Mouse (Mus musculus) frontal cortex, postnatal 10 days (tissue): ENCODE measurements at regions not wholly inside any gene's neighbourhood (a gene's known extent, or its start where the extent isn't known, plus 50 kb on each side); places are given as distances from the start of the nearest gene placed in this dataset.

Experiments used
- DNase-seq, 2 experiments: peaks; one replicate each; pipeline ENCODE4 v3.0.0; 2022; ENCODE audit warnings: low spot score in 2 of 2, mixed read lengths in 1 of 2

DNA sequence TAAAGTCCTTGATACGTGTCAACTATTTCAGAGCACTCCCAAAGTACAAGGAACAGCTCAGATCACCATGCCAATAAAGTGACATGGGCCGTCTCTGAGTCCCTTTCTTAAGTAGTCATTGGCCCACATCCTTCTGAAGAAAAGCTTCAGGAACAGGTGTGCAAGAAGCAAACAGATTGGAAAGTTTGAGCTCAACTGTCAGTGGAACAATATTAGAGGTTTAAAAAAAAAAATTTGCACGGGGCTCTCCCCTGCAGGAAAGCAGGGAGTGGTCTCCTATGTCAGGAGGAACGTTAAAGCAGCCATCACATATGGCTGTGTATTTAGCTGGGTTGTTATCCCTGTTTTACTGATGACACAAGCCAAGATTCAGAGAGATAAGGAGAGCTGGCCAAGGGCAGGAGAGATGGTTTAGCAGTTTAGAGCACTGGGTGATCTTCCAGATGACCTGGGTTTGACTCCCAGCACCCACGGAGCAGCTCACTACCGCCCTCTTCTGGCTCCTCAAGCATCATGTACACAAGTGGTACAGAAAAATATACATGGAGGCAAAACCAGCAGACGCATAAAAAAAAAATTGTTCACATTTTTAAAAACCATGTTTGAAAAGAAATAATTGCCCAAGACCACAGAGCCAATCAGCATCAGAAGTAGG lies 318.3 kb upstream of the Clint1 start:
- no peak for DNase-seq

- no peak for DNase-seq
These were observed 316.3 kb upstream of the Clint1 start for GRCm38 (mm10) chr11:45535501-45536025.

DNA sequence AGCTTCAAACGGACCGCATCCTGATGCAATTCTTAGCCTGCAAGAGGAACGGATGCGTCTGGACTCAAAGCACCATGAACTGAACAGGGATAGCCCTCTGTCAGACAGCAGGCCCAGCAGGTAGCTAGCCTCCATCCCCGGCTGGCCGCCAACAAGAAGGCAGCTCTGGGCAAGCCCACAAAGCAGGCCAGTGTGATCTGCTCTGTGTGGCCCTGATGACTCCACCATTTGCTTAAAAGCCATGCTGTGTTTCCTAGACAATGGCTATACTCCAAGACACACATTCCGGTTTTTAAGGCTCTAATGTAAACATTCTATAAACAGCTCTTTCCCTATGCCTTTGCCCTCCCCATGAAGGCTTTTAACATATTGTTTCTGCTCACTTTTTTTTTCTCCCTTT lies 313.8 kb upstream of the Clint1 start:
- DNase-seq, result no peak

- DNase-seq, result peak; percentile 42 to 74
These were observed 312.4 kb upstream of the Clint1 start for GRCm38 (mm10) chr11:45539459-45539858.

DNA sequence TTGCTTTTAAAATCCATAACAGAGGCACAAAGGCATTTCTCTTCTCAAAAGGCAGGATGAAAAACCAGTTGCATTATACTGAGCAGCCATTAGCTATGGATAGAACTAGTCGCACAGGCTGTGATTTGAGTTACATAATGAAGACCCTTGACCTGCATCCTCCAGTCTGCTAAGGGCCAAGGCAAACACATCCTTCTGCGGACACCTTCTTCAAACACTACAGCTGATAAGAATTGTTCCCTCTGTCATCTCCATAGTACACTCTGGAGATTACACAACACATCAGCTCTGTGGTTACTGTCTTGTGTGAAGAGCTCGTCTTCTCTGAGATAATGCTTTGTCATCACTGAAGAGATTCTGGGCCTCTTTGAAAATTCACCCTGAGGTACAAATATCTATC lies 307.3 kb upstream of the Clint1 start:
- no peak for DNase-seq

DNA sequence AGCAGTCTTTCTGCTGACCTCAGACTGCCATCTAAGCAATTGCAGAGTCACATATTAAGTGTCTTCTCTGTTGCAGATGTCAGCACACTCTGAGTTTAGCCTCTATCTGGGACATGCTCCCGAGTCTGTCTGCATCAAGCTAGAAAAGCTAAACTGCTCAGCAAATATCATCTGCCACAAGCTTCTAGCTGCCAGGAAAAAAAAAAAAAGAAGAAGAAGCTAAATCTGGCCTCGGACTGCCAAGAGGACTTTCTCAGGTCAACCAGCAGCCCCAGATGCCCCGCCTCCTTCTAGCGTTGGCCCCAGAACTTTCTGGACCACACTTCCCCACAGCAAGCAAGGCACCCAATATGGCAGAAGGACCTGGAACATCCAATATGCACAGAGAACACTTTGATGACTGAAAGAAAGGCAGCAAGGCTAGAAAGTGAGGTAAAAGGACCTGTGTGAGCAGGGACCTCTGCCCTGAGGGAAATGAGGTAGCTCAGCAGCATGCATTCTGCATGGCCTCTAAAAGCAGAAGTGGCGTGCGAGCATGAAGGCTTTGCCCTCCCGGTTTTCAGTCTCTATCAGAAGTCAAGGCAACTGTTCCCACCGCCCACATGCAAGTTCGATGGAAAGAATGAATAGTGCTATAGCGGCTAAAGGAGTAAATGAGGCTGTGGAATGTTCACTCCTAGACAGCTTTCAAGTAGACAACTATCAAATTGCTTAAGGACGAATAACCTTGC lies 305.8 kb upstream of the Clint1 start:
- DNase-seq, result no peak

DNA sequence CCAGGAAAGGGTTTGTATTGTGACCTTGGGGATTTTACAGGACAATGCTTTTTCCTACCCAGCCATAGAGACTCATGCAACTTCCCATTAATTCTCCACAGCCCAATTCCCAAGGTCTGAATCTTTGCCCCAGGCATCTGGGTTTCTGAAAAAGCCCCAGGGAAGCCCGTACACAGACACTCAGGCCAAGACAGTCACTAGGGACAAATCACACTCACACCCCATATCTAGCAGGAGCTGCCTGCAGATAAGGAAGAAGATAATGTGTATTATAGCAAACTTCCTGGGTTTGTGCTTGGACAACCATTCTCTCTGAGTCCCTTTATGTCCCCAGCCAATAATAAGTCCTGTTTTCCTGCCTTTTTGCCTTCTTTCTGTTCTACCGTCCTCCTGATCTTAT lies 305.0 kb upstream of the Clint1 start:
- no peak for DNase-seq

DNA sequence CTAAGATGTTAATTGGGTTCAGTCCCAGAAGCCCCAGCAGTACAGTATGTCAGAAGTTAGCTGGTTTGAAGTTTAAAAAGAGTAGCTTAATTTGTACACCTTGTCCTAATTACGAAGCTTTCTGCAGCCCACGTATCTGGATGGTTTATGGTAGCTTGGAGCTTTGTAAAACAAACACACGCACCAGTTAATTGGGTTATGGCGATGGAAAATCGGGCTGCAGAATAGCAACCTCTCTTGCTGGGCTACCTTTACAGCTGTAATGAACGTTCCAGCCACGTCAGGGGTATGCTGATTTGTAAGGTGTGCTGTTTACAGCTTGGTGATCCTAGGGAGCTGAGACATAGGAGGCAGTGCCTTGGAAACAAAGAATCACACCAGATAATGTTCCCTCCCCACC lies 301.5 kb upstream of the Clint1 start:
- no peak for DNase-seq

DNA sequence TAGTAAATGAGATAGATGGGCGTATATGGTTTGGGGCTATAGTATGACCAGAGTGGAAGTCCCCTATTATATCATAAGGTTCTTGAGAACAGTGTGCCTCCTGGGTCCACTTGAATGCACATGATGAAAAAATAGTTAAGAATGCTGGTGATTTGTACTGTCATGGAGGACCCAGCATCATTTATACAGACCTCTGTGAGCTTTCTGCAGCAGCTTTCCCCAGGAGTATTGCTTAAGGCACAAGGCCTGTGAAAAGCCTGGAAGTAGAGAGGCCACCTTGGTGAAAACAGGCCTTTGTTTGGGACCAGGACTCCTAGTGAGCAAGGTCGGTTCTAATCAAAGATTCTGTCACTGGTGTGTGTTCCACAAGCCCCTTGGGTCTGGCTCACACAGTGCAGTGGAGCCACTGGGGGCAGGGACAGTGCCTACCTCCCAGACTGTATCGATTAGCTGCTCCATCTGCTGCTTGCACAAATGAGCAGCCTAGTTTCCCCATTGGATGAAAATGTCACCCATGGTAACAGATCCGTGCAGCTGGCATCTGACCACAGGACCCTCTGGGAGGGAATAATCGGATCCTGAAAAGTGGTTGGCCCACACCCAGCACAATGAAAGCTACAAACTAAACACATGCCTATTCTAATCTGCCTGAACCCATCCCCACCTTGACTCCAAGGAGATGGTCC lies 274.2 kb upstream of the Clint1 start:
- DNase-seq, result no peak

DNA sequence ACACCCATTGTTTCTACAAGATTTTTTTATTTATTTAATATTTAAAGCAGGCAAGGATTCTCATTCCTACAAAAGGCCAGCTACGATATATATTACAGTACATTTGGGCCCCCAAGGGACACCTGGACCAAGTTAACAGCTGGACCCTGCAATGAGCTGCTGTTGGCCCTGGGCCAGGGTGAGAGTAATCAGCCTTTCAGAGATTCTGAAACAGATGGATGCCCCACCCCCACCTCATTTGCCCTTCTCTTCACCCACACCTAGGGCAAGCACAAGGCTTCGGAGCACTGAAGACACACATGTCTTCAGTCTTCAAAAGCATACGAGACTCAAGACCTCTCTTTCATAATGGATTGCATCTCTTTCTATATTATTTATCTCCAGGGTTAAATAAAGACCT lies 259.5 kb upstream of the Clint1 start:
- no peak for DNase-seq

DNA sequence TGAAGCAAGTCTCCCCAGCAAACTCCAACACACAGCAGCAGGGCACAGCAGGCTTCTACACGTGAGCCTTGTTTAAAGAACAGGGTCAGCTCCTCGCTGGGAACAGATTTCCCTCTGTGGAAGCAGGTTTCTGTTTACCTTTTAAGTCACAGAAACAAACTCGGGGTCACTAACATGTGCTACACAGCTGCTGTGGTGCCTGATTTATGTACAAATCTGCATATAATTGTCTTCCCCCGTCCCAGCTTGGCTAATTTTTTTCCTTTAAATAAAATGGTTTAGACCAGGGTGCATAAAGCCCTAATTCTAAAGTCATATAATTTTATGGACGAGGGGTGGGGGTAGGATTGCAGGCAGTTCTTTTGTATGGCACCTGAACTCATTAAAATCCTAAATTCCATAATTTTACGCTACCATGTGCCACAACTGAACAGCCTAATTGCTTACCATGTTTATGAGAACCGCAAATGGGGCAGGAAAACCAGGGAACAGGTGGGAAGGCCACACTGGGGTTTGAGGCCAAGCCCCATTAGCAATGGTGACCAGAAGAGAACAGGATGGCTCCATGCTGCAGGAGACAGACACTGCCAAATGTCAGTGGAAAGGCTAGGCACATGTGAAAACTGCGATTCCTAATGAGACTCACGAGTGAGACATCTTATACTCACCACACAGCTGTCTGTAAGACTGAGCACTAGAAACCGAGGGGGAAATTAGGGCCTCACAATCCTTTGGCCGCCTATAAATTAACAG lies 258.8 kb upstream of the Clint1 start:
- no peak for DNase-seq

GRCm38 (mm10) chr11:45595372-45595771 lies 256.5 kb upstream of the Clint1 start:
- peak in 1 of 2 experiments; percentile 9 for DNase-seq

- no peak for DNase-seq
These were observed 230.0 kb upstream of the Clint1 start for GRCm38 (mm10) chr11:45621824-45622223.

- DNase-seq, result no peak
These were observed 229.2 kb upstream of the Clint1 start for GRCm38 (mm10) chr11:45622701-45623100.

DNA sequence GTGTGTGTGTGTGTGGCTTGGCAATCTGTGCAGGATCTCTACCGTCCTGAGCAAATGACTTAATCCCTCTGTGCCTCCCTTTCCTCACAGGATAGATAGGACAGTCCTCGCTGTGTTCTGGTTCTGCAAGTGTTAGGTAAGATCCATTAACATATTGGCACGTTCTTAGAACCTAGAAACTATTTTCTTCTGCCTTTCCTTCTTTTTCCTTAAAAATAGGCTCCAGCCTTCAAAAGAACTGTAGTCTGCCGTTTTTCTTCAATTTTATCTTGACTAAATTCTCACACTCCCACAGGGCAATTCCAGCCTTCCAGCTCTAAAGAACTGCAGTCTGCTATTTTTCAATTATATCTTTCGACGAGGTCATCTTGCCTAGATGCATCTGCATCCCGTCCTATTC lies 227.6 kb upstream of the Clint1 start:
- DNase-seq, result no peak

DNA sequence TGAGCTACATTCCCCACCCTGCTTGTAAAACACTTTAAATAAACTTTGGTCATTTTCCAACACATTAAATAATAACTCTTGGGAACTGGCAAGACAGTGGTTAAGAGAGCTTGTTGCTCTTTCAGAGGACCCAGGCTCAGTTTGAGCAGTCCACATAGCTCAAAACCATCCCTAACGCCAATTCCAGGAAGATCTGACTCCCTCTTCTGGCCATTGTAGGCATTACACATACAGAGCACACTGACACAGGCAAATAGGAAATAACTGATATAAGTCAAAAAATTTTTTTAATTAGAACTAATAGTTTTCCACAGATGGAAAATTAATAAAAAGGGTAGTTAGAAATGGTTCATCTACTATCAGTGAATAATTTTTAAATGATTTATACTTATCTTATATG lies 222.6 kb upstream of the Clint1 start:
- no peak for DNase-seq

DNA sequence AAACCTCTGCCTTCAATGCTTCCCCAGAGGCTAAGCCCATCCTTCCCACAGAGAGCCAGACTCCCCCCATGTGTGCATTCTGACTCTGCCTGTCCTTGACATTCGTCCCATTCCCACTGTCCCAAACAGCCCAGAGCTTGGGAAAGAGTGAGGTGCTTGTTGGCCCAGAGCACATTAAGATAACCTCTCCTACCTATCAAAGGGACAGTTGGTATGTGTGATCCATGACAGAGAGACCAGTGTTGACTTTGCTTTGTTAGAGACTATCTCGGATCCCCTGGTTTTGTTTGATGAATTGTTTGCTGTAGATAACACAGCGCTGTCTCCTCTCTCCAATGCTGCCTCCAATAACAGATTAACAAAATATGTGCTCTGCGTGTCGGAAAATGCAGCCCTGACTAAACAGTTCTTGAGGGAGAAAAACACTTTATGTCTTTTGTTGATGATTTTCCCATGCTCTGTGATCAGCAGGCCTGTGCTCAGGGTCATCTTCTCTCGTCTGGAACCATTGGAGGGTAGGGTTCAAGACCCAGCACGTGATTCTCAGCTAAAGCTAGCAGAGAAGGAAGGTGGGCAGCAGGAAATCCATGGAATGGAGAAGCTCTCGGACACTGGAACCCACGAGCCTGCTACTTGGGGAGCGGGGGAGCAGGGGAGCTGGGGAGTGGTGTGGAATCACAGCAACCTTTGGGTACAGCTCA lies 217.2 kb upstream of the Clint1 start:
- DNase-seq, result no peak

DNA sequence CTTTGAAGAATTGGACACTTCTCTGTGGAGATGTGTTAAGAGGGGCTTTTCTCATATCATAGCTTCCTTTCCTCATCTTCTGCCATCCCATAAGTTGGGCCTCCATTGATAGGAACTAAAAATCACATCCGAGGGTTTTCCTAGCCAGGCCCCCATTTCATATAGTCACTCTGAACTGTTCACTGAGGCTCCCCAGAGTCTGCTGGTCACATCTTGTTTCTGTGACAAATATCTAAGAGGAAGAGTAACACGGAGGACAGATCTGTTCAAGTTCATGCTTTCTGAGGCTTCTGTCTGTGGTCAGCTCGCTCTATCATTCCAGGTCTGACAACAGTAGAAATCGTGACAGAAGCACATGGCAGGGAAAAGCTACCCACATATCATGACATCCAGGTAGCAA lies 216.0 kb upstream of the Clint1 start:
- DNase-seq, result no peak

GRCm38 (mm10) chr11:45639236-45639635 lies 212.6 kb upstream of the Clint1 start:
- no peak for DNase-seq

- no peak for DNase-seq
These were observed 209.6 kb upstream of the Clint1 start for GRCm38 (mm10) chr11:45642142-45642756.
